Comparison of ENCODE assay signal across 15 mouse cellular contexts in the genomic region with DNA sequence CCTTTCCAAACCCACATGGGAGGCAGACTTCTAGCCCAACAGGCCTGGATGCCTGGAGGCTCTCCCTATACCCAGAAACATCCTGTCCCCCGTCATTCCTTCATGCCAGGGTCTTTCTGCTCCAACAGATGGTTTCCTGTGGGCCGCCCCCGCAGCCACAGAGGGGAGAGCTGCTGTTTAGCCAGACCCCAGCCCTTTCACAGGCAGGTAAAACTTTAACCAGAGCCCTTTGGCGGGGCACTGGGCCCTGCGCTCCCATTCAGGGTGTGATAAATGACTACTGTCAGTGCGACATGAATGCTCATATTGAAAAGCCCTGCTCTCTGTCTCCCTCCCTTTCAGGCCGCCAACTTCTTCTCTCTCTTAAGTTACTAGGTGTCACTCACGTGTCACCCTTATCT.
A peak's percentile ranks its signal among the peaks of the same experiment; 100 is the strongest.
DNase-seq lines count a peak whose midpoint lies in the region; ATAC-seq lines count a peak whose summit lies in the region.
"Had no signal": no experiment of that assay in that cellular context is flagged by ENCODE, and none has a peak within 500 bp of the region (broad histone marks: within the 10 kb centered on the region; RNA-seq: fewer than 3 reads in every experiment).

No protein-coding gene starts in this region.

- no peak overlapping the region for H3K9ac ChIP-seq in hindbrain, embryonic 16.5 days (ENCODE audit: low read depth, low read length)
- H3K9ac ChIP-seq in neural tube, embryonic 15.5 days (replicated peaks) = no peak overlapping the region
- no peak overlapping the region for H3K9ac ChIP-seq in stomach, embryonic 16.5 days (ENCODE audit: low read length)
- H3K9ac ChIP-seq: liver, embryonic 15.5 days; midbrain, embryonic 12.5 days had no signal

- no peaks in the 10 kb centered on the region for H3K36me3 ChIP-seq in hindbrain, embryonic 10.5 days
- H3K36me3 ChIP-seq in hindbrain, embryonic 16.5 days (ENCODE audit: control insufficient read depth, insufficient read depth, low read length) = no peaks in the 10 kb centered on the region
- H3K36me3 ChIP-seq in neural tube, embryonic 15.5 days = no peaks in the 10 kb centered on the region
- H3K36me3 ChIP-seq in stomach, embryonic 16.5 days (ENCODE audit: control insufficient read depth, insufficient read depth, low read length) = no peaks in the 10 kb centered on the region
- H3K36me3 ChIP-seq: liver, embryonic 15.5 days; midbrain, embryonic 12.5 days had no signal

- H3K4me3 ChIP-seq in hindbrain, embryonic 10.5 days = no peak overlapping the region
- no peak overlapping the region for H3K4me3 ChIP-seq in hindbrain, embryonic 16.5 days (ENCODE audit: low read length)
- no peak overlapping the region for H3K4me3 ChIP-seq in neural tube, embryonic 15.5 days (replicated peaks)
- no peak overlapping the region for H3K4me3 ChIP-seq in stomach, embryonic 16.5 days (replicated peaks; ENCODE audit: low read length)
- H3K4me3 ChIP-seq: erythroblast, embryonic 14.5 days; liver, embryonic 15.5 days; midbrain, embryonic 12.5 days had no signal

- WGBS in hindbrain, embryonic 10.5 days = 35% methylated on average over 8 of the region's 8 CpGs
- WGBS in hindbrain, embryonic 16.5 days = 32% methylated on average over 8 of the region's 8 CpGs
- 15% methylated on average over 8 of the region's 8 CpGs for WGBS in neural tube, embryonic 15.5 days
- WGBS in stomach, embryonic 16.5 days = 18% methylated on average over 8 of the region's 8 CpGs

- 0 out of 2 replicates have a peak, but pooled peaks cover 6% of the 10 kb centered on the region for H3K27me3 ChIP-seq in hindbrain, embryonic 10.5 days (ENCODE audit: insufficient read depth, poor library complexity, severe bottlenecking)
- peaks cover 4% of the 10 kb centered on the region; the same call in 1 of the 2 replicates for H3K27me3 ChIP-seq in hindbrain, embryonic 16.5 days (replicated peaks; ENCODE audit: control insufficient read depth, insufficient read depth, low read length)
- peaks cover 36% of the 10 kb centered on the region for H3K27me3 ChIP-seq in neural tube, embryonic 15.5 days (replicated peaks)
- H3K27me3 ChIP-seq in stomach, embryonic 16.5 days (ENCODE audit: control insufficient read depth, insufficient read depth, low read length) = no peaks in the 10 kb centered on the region
- H3K27me3 ChIP-seq: liver, embryonic 15.5 days had no signal

- peaks cover 21% of the 10 kb centered on the region for H3K4me1 ChIP-seq in hindbrain, embryonic 10.5 days (replicated peaks)
- no peaks in the 10 kb centered on the region for H3K4me1 ChIP-seq in hindbrain, embryonic 16.5 days (ENCODE audit: control insufficient read depth, insufficient read depth, low read depth, low read length)
- 0 out of 2 replicates have a peak, but pooled peaks cover 4% of the 10 kb centered on the region for H3K4me1 ChIP-seq in neural tube, embryonic 15.5 days
- 0 out of 2 replicates have a peak, but pooled peaks cover 2% of the 10 kb centered on the region for H3K4me1 ChIP-seq in stomach, embryonic 16.5 days (ENCODE audit: control insufficient read depth, insufficient read depth, low read length)
- H3K4me1 ChIP-seq: liver, embryonic 15.5 days had no signal

- no peaks in the 10 kb centered on the region for H3K9me3 ChIP-seq in hindbrain, embryonic 10.5 days
- no peaks in the 10 kb centered on the region for H3K9me3 ChIP-seq in hindbrain, embryonic 16.5 days (ENCODE audit: control insufficient read depth, low read length)
- no peaks in the 10 kb centered on the region for H3K9me3 ChIP-seq in neural tube, embryonic 15.5 days (replicated peaks)
- H3K9me3 ChIP-seq in stomach, embryonic 16.5 days (replicated peaks; ENCODE audit: control insufficient read depth, low read length) = no peaks in the 10 kb centered on the region
- H3K9me3 ChIP-seq: liver, embryonic 15.5 days; midbrain, embryonic 12.5 days had no signal

- no peak for ATAC-seq in hindbrain, embryonic 16.5 days
- ATAC-seq in neural tube, embryonic 15.5 days (ENCODE audit: low FRiP score) = no peak
- peak; percentile 47; the same call in 1 of the 2 replicates for ATAC-seq in stomach, embryonic 16.5 days (ENCODE audit: insufficient read depth, low FRiP score)
- ATAC-seq in megakaryocyte, adult 5-6 weeks (ENCODE audit: poor library complexity, severe bottlenecking) = no peak

- peak overlapping the region; percentile 59 for H3K27ac ChIP-seq in hindbrain, embryonic 10.5 days
- no peak overlapping the region for H3K27ac ChIP-seq in hindbrain, embryonic 16.5 days (ENCODE audit: low read depth, low read length)
- no peak overlapping the region for H3K27ac ChIP-seq in neural tube, embryonic 15.5 days (replicated peaks)
- H3K27ac ChIP-seq in stomach, embryonic 16.5 days (ENCODE audit: low read length) = peak overlapping the region; percentile 49; the same call in 1 of the 2 replicates
- H3K27ac ChIP-seq: kidney, postnatal 0 days; liver, embryonic 15.5 days; midbrain, embryonic 12.5 days had no signal

- DNase-seq in hindbrain, embryonic 10.5 days (ENCODE audit: low spot score) = peak; percentile 15
- DNase-seq in neural tube, embryonic 10.5 days (ENCODE audit: extremely low spot score, low spot score) = peak; percentile 43
- peak; percentile 58 for DNase-seq in embryo, embryonic 9.5 days (ENCODE audit: extremely low spot score)
- DNase-seq: cerebellum, adult 11 months; gastrocnemius, postnatal 14 days; lung, postnatal 36 days; spleen, adult 18-20 months had no signal

- H3K4me2 ChIP-seq in hindbrain, embryonic 16.5 days (ENCODE audit: low read length) = no peak overlapping the region
- H3K4me2 ChIP-seq in neural tube, embryonic 15.5 days = no peak overlapping the region
- no peak overlapping the region for H3K4me2 ChIP-seq in stomach, embryonic 16.5 days (ENCODE audit: low read depth, low read length)
- H3K4me2 ChIP-seq: liver, embryonic 15.5 days; midbrain, embryonic 12.5 days had no signal

Comparison
In these comparisons a context has a peak if more than half of its experiments do, and no peak if none do; other contexts are left out.
1. H3K27ac ChIP-seq: peak in hindbrain, embryonic 10.5 days (single experiment) and stomach, embryonic 16.5 days (single experiment); none in hindbrain, embryonic 16.5 days (single experiment) and neural tube, embryonic 15.5 days (single experiment).
2. Peak in every context shown above with its lines, with median percentiles within 50 percentile points of each other: DNase-seq.